Mouse (Mus musculus): ENCODE measurements at regions not wholly inside any gene's neighbourhood (a gene's known extent, or its start where the extent isn't known, plus 50 kb on each side); places are given as distances from the start of the nearest gene placed in this dataset.

DNA sequence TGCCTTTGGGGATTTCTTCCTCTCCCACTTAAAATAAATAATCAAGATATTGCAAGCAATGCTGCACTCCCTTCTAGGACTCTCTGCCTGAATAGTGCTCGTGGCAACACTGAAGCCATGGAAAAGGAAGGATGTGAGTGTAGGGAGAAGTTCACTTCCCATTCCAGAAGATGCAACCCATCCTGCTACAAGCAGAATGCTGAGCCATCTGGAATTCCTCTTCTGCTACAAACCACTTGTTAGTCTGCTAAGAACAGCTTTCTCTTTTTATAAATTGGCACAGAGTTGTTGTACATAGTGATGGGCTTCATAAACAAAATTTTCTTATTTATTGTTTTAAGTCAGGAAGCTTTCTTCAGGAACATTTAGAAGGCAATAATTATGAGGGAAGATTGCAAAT lies 215.7 kb upstream of the Lmcd1 start:
- peak; percentile 60; the same call in 1 of the 2 replicates for ATAC-seq (ENCODE audit: insufficient read depth, low FRiP score)
- WGBS = 26% methylated on average over 1 of the region's 1 CpGs
- Histone ChIP-seq H3K4me1 (ENCODE audit: control insufficient read depth, insufficient read depth, low read length) (no peaks in the 10 kb centered on the region; the same call in 1 of the 2 replicates), H3K27ac (ENCODE audit: low read length) (no peak overlapping the region), H3K36me3 (ENCODE audit: control insufficient read depth, insufficient read depth, low read length) (no peaks in the 10 kb centered on the region), H3K4me2 (ENCODE audit: low read depth, low read length) (no peak overlapping the region), H3K27me3 (ENCODE audit: control insufficient read depth, insufficient read depth, low read length) (no peaks in the 10 kb centered on the region), H3K9me3 (replicated peaks; ENCODE audit: control insufficient read depth, low read length) (no peaks in the 10 kb centered on the region), H3K4me3 (replicated peaks; ENCODE audit: low read length) (no peak overlapping the region), H3K9ac (ENCODE audit: low read length) (no peak overlapping the region)

DNA sequence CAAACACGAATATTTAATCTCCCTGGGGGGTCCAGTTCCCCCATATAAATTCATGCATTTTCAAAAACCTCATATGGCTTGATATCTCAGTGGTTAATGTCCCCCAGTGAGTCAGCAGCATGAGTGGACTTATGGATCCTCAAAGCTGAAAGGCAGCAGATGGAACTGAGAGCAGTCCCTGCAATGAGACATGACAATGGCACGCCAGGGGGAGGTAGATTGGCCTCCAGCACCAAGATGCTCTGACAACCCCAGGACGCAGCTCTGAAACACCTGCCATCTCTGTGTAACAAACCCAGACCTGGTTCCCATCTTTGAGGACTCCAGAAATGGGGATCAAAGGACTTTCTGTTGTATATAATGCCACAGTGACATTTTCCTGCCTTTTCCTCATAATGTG lies 210.6 kb upstream of the Lmcd1 start:
- H3K4me2 ChIP-seq (ENCODE audit: low read depth, low read length) = no peak overlapping the region
- no peak overlapping the region for H3K27ac ChIP-seq (ENCODE audit: low read length)
- ATAC-seq (ENCODE audit: insufficient read depth, low FRiP score) = no peak
- 72% methylated on average over 3 of the region's 3 CpGs for WGBS
- no peaks in the 10 kb centered on the region; the same call in 1 of the 2 replicates for H3K4me1 ChIP-seq (ENCODE audit: control insufficient read depth, insufficient read depth, low read length)
- no peaks in the 10 kb centered on the region for H3K36me3 ChIP-seq (ENCODE audit: control insufficient read depth, insufficient read depth, low read length)
- H3K9me3 ChIP-seq (replicated peaks; ENCODE audit: control insufficient read depth, low read length) = no peaks in the 10 kb centered on the region
- no peaks in the 10 kb centered on the region for H3K27me3 ChIP-seq (ENCODE audit: control insufficient read depth, insufficient read depth, low read length)
- H3K9ac ChIP-seq (ENCODE audit: low read length) = no peak overlapping the region
- H3K4me3 ChIP-seq (replicated peaks; ENCODE audit: low read length) = no peak overlapping the region

DNA sequence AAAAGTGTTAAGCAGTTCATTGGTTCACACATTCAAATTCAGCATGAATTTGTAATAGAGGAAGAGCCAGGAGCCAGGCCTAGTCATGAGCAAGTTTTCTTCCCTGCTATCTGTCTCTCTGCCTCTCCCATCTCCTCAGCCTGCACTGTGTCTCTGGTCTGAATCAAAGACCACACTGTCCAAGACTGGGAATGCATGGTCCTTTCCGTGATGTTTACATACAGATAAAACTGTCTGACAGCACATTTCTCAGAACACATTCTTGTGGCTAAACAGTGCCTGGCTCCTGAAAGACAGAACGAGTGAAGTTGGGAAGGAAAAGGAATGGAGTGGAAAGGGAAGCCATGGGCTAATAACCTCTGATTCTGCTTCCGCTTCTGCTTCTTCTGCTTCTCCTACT lies 183.0 kb upstream of the Lmcd1 start:
- Histone ChIP-seq H3K4me2 (ENCODE audit: low read depth, low read length) (no peak overlapping the region), H3K9ac (ENCODE audit: low read length) (no peak overlapping the region), H3K9me3 (replicated peaks; ENCODE audit: control insufficient read depth, low read length) (no peaks in the 10 kb centered on the region), H3K27me3 (ENCODE audit: control insufficient read depth, insufficient read depth, low read length) (no peaks in the 10 kb centered on the region), H3K27ac (ENCODE audit: low read length) (no peak overlapping the region), H3K36me3 (ENCODE audit: control insufficient read depth, insufficient read depth, low read length) (no peaks in the 10 kb centered on the region), H3K4me1 (ENCODE audit: control insufficient read depth, insufficient read depth, low read length) (no peaks in the 10 kb centered on the region), H3K4me3 (replicated peaks; ENCODE audit: low read length) (no peak overlapping the region)
- no peak for ATAC-seq (ENCODE audit: insufficient read depth, low FRiP score)
- WGBS = 47% methylated on average over 3 of the region's 3 CpGs

DNA sequence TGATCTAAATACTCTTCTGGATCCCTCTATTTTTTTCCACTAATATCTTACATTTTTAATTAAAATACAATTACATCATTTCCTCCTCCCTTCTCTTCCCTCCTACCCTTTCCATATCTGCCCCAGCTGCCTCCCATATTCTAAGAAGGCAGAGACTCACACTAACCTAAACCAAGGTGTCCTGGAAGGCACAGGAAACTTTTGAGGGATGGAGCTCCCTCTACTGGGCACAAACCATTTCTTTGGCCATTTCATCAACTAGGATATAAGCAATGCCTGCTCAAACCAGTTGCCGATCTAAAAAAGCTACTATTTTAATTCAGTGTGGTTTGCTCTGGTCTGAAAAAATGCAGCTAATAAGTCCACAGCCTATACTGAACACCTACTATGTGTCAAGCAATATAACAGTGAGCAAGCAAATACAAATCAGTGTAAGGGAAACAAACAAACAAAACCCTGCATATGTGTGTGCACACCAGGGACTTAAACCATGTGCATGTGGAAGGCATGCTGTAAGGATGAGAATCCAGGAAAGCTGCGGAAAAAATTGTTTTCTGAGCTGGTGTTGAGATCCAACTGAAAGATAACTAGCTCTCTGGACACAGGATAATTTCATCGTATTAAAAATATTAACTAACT lies 182.3 kb upstream of the Lmcd1 start:
- 56% methylated on average over 3 of the region's 3 CpGs for WGBS
- no peak for ATAC-seq (ENCODE audit: insufficient read depth, low FRiP score)
- H3K27ac ChIP-seq (ENCODE audit: low read length) = no peak overlapping the region

DNA sequence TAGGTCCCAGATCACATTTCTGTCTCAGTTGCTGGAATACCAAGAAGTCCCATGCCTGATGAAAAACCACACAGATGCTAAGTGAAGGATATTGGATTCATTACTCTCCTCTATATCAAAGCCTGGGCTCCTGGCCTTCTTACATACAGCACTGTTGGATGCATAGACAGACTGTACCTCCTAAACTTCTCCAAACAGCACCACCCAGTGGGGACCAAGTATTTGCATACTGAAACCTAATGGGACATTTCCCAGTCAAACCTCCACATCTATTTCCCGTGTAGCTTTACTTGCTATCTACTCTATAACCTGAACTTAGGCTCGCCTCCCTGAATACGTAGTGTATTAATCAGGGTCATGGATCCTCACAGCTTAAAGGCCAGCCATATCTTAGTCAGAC lies 180.3 kb upstream of the Lmcd1 start:
- WGBS = 77% methylated on average over 3 of the region's 3 CpGs
- no peaks in the 10 kb centered on the region for H3K9me3 ChIP-seq (replicated peaks; ENCODE audit: control insufficient read depth, low read length)
- H3K9ac ChIP-seq (ENCODE audit: low read length) = no peak overlapping the region
- no peak overlapping the region for H3K27ac ChIP-seq (ENCODE audit: low read length)
- no peaks in the 10 kb centered on the region for H3K27me3 ChIP-seq (ENCODE audit: control insufficient read depth, insufficient read depth, low read length)
- H3K4me3 ChIP-seq (replicated peaks; ENCODE audit: low read length) = no peak overlapping the region
- ATAC-seq (ENCODE audit: insufficient read depth, low FRiP score) = no peak
- no peak overlapping the region for H3K4me2 ChIP-seq (ENCODE audit: low read depth, low read length)
- no peaks in the 10 kb centered on the region for H3K36me3 ChIP-seq (ENCODE audit: control insufficient read depth, insufficient read depth, low read length)
- H3K4me1 ChIP-seq (ENCODE audit: control insufficient read depth, insufficient read depth, low read length) = no peaks in the 10 kb centered on the region

More for the DNA sequence above, 182.3 kb upstream of the Lmcd1 start:
- H3K4me1 ChIP-seq (ENCODE audit: control insufficient read depth, insufficient read depth, low read length) = no peaks in the 10 kb centered on the region
- H3K36me3 ChIP-seq (ENCODE audit: control insufficient read depth, insufficient read depth, low read length) = no peaks in the 10 kb centered on the region
- no peak overlapping the region for H3K4me2 ChIP-seq (ENCODE audit: low read depth, low read length)
- H3K27me3 ChIP-seq (ENCODE audit: control insufficient read depth, insufficient read depth, low read length) = no peaks in the 10 kb centered on the region
- no peaks in the 10 kb centered on the region for H3K9me3 ChIP-seq (replicated peaks; ENCODE audit: control insufficient read depth, low read length)
- H3K9ac ChIP-seq (ENCODE audit: low read length) = no peak overlapping the region
- no peak overlapping the region for H3K4me3 ChIP-seq (replicated peaks; ENCODE audit: low read length)

DNA sequence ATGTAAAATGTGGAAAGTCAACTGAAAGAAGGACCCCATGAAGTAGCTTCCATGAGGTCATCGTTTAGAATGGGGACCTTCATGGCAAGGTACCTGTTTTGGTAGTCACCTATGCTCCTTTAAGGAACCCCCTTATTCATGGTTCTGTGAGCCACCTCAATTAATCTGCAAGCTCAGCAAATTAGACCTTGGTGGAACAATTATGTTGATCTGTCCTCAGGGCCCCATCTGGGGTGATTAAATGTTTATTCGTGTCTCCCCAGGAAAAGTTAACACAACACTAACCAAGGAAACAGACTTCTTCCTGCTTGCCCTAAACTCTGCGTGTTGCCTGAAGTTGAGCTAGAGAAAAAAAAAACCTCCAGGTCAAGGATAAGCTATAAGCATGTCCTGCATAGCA lies 175.9 kb upstream of the Lmcd1 start:
- no peak for ATAC-seq (ENCODE audit: insufficient read depth, low FRiP score)
- no peaks in the 10 kb centered on the region for H3K4me1 ChIP-seq (ENCODE audit: control insufficient read depth, insufficient read depth, low read length)
- H3K9ac ChIP-seq (ENCODE audit: low read length) = no peak overlapping the region
- no peaks in the 10 kb centered on the region for H3K27me3 ChIP-seq (ENCODE audit: control insufficient read depth, insufficient read depth, low read length)
- no peak overlapping the region for H3K4me2 ChIP-seq (ENCODE audit: low read depth, low read length)
- no peaks in the 10 kb centered on the region for H3K36me3 ChIP-seq (ENCODE audit: control insufficient read depth, insufficient read depth, low read length)
- no peaks in the 10 kb centered on the region for H3K9me3 ChIP-seq (replicated peaks; ENCODE audit: control insufficient read depth, low read length)
- WGBS = 79% methylated on average over 3 of the region's 3 CpGs
- H3K4me3 ChIP-seq (replicated peaks; ENCODE audit: low read length) = no peak overlapping the region
- no peak overlapping the region for H3K27ac ChIP-seq (ENCODE audit: low read length)

DNA sequence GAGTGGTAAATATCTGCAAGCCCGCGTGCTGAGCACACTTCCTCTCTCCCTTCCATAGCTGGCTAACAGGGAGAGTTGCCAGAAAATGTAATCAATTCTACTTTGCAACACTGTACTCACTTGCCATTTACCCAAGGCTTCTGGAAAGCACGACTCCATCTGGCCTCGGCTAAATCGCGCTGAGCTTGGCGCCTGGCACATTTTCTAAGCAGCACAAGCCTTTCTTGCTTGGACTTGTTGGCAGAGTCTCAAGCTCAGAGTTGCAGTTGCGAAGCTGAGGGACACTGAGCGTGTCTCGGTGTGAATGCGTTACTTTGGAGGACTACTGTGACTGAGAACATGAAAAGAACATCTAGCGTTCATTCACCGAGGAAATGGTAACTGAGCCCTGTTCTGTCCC lies 164.9 kb upstream of the Lmcd1 start:
- H3K27ac ChIP-seq (ENCODE audit: low read length) = no peak overlapping the region
- ATAC-seq (ENCODE audit: insufficient read depth, low FRiP score) = no peak
- no peaks in the 10 kb centered on the region for H3K9me3 ChIP-seq (replicated peaks; ENCODE audit: control insufficient read depth, low read length)
- 82% methylated on average over 13 of the region's 13 CpGs for WGBS
- H3K4me2 ChIP-seq (ENCODE audit: low read depth, low read length) = no peak overlapping the region
- H3K4me3 ChIP-seq (replicated peaks; ENCODE audit: low read length) = no peak overlapping the region
- H3K4me1 ChIP-seq (ENCODE audit: control insufficient read depth, insufficient read depth, low read length) = no peaks in the 10 kb centered on the region
- H3K36me3 ChIP-seq (ENCODE audit: control insufficient read depth, insufficient read depth, low read length) = no peaks in the 10 kb centered on the region
- H3K9ac ChIP-seq (ENCODE audit: low read length) = no peak overlapping the region
- no peaks in the 10 kb centered on the region for H3K27me3 ChIP-seq (ENCODE audit: control insufficient read depth, insufficient read depth, low read length)

DNA sequence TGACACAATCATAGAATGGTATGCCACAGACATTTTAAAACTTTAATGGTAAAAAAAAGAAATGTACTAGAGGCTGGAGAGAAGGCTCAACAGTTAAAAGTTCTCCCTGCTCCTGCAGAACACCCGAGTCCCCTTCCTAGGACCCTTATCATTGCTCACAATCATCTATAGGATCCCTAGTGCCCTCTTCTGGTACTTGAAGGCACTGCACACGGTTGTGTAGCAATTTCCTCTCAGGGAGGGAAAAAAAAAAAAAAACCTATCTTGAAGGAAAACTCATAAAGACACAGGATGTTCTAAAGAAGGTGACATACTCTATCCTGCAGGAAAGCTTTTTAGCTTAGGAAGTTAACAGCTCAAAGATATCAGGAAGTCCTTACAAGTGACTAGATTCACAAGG lies 154.4 kb upstream of the Lmcd1 start:
- no peaks in the 10 kb centered on the region for H3K4me1 ChIP-seq (ENCODE audit: control insufficient read depth, insufficient read depth, low read length)
- H3K4me3 ChIP-seq (replicated peaks; ENCODE audit: low read length) = no peak overlapping the region
- ATAC-seq (ENCODE audit: insufficient read depth, low FRiP score) = no peak
- no peaks in the 10 kb centered on the region for H3K9me3 ChIP-seq (replicated peaks; ENCODE audit: control insufficient read depth, low read length)
- no peaks in the 10 kb centered on the region for H3K27me3 ChIP-seq (ENCODE audit: control insufficient read depth, insufficient read depth, low read length)
- 40% methylated on average over 2 of the region's 2 CpGs for WGBS
- no peak overlapping the region for H3K27ac ChIP-seq (ENCODE audit: low read length)
- H3K36me3 ChIP-seq (ENCODE audit: control insufficient read depth, insufficient read depth, low read length) = no peaks in the 10 kb centered on the region
- H3K9ac ChIP-seq (ENCODE audit: low read length) = no peak overlapping the region
- H3K4me2 ChIP-seq (ENCODE audit: low read depth, low read length) = no peak overlapping the region

DNA sequence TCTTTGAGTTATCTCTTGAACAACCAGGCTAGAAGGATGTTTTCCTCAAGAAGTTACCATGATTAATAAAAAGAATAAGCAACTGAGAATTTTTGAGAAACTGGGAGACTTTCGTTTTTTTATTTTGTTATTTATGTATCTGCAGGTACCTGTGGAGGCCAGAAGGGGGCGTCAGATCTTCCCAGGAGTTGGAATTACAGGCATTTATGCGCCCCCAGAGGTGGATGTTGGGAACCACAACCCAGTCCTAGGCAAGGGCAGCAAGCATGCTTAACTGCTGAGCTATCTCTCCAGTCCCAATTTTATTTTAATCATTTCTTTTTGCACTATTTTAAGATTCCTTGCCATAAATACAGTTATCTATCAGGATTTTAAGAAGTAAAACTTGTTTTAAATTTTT lies 140.0 kb upstream of the Lmcd1 start:
- Histone ChIP-seq H3K27ac (ENCODE audit: low read length) (no peak overlapping the region), H3K4me3 (replicated peaks; ENCODE audit: low read length) (no peak overlapping the region), H3K9ac (ENCODE audit: low read length) (no peak overlapping the region), H3K27me3 (ENCODE audit: control insufficient read depth, insufficient read depth, low read length) (no peaks in the 10 kb centered on the region), H3K4me1 (ENCODE audit: control insufficient read depth, insufficient read depth, low read length) (no peaks in the 10 kb centered on the region), H3K4me2 (ENCODE audit: low read depth, low read length) (no peak overlapping the region), H3K9me3 (replicated peaks; ENCODE audit: control insufficient read depth, low read length) (no peaks in the 10 kb centered on the region), H3K36me3 (ENCODE audit: control insufficient read depth, insufficient read depth, low read length) (no peaks in the 10 kb centered on the region)
- WGBS = 24% methylated on average over 3 of the region's 3 CpGs
- ATAC-seq (ENCODE audit: insufficient read depth, low FRiP score) = no peak
